Mouse (Mus musculus) myocyte (in vitro differentiated cells): ENCODE results near the gene Mapkapk2. TPM values are rescaled to one million over a fixed set of nuclear protein-coding genes. Genes with fewer than 3 reads are reported as not detected.
"Not testable (repeated sequence)": the region's sequence is repeated elsewhere in the genome, so short reads cannot be mapped to it uniquely, and the experiment has no call there.

Experiments used
- H3K27me3 ChIP-seq: one replicate; pipeline ENCODE4 v1.6.1; 2011; ENCODE audit not compliant: control insufficient read depth, insufficient read depth, insufficient read length
- H3K36me3 ChIP-seq: one replicate; pipeline ENCODE4 v1.6.1; 2011; ENCODE audit not compliant: control insufficient read depth, insufficient read depth
- H3K4me2 ChIP-seq: one replicate; pipeline ENCODE4 v1.6.1; 2011; ENCODE audit warnings: low read depth, control low read depth
- H3K4me3 ChIP-seq: one replicate; pipeline ENCODE4 v1.5.1; 2011; ENCODE audit warnings: mild to moderate bottlenecking, control low read depth, moderate library complexity
- H3K79me2 ChIP-seq: one replicate; pipeline ENCODE4 v1.6.1; 2011; ENCODE audit not compliant: control insufficient read depth, insufficient read depth
- H3ac ChIP-seq: one replicate; pipeline ENCODE4 v1.6.1; 2011; ENCODE audit not compliant: control insufficient read depth, insufficient read length
- CEBPB ChIP-seq: IDR thresholded peaks from 2 replicates; pipeline ENCODE4 v1.6.1; 2011; ENCODE audit warnings: mild to moderate bottlenecking, moderate library complexity; ENCODE audit not compliant: poor library complexity, insufficient read depth, severe bottlenecking
- E2F4 ChIP-seq: IDR thresholded peaks from one replicate; pipeline ENCODE4 v1.6.1; 2011; ENCODE audit warnings: mild to moderate bottlenecking, control low read depth, moderate library complexity; ENCODE audit not compliant: insufficient read depth
- MAX ChIP-seq: IDR thresholded peaks from one replicate; pipeline ENCODE4 v1.6.1; 2011; ENCODE audit warnings: low read depth, mild to moderate bottlenecking, control low read depth
- MYOD1 ChIP-seq, 3 experiments: IDR thresholded peaks; one replicate each; pipeline ENCODE4 v1.6.1; 2011; ENCODE audit warnings: control low read depth in 2 of 3, low read depth in 2 of 3, mild to moderate bottlenecking in 2 of 3, moderate library complexity in 1 of 3; ENCODE audit not compliant: insufficient read length in 2 of 3, control insufficient read depth in 1 of 3
- MYOG ChIP-seq, 3 experiments: IDR thresholded peaks; one replicate each; pipeline ENCODE4 v1.6.1; 2011; ENCODE audit warnings: control low read depth in 2 of 3, low read depth in 2 of 3, mild to moderate bottlenecking in 2 of 3; ENCODE audit not compliant: insufficient read length in 2 of 3, control insufficient read depth in 1 of 3, insufficient read depth in 1 of 3
- POLR2A ChIP-seq: IDR thresholded peaks from one replicate; pipeline ENCODE4 v1.6.1; 2011; ENCODE audit warnings: low read depth, mild to moderate bottlenecking, control low read depth, moderate library complexity; ENCODE audit not compliant: insufficient read length
- POLR2AphosphoS2 ChIP-seq: IDR thresholded peaks from one replicate; pipeline ENCODE4 v1.6.1; 2011; ENCODE audit warnings: low read depth, control low read depth; ENCODE audit not compliant: insufficient read length
- REST ChIP-seq: IDR thresholded peaks from one replicate; pipeline ENCODE4 v1.6.1; 2011; ENCODE audit warnings: mild to moderate bottlenecking, control low read depth, moderate library complexity; ENCODE audit not compliant: insufficient read depth, insufficient read length
- SRF ChIP-seq: IDR thresholded peaks from one replicate; pipeline ENCODE4 v1.6.1; 2011; ENCODE audit warnings: low read depth; ENCODE audit not compliant: control insufficient read depth, insufficient read length
- TCF12 ChIP-seq: IDR thresholded peaks from one replicate; pipeline ENCODE4 v1.6.1; 2011; ENCODE audit warnings: mild to moderate bottlenecking, control low read depth; ENCODE audit not compliant: poor library complexity, insufficient read depth, severe bottlenecking
- TCF3 ChIP-seq: IDR thresholded peaks from one replicate; pipeline ENCODE4 v1.6.1; 2011; ENCODE audit warnings: low read depth, control low read depth; ENCODE audit not compliant: insufficient read length
- USF1 ChIP-seq: IDR thresholded peaks from one replicate; pipeline ENCODE4 v1.6.1; 2011; ENCODE audit warnings: low read depth, mild to moderate bottlenecking, control low read depth, moderate library complexity
- polyA plus RNA-seq: library from polyadenylated mRNA; unstranded; fragments of >200 nt; fragmentation: generic; extraction: Trizol; gene quantifications from one replicate; pipeline ENCODE4 v1.2.1, GENCODE M21; 2012; ENCODE audit warnings: missing spikeins

Mapkapk2 gene
- 123 TPM for polyA plus RNA-seq

GRCm38 (mm10) chr1:131097700-131098094 is at the start of gene Mapkapk2:
Mapkapk2 (minus strand) TSS chr1:131097826.
- Histone ChIP-seq H3K27me3 (no peaks in the 10 kb centered on the region), H3K36me3 (no peaks in the 10 kb centered on the region), H3K4me2 (peak within 1 kb of the TSS; percentile 98), H3K79me2 (peaks cover 45% of the 10 kb centered on the region), H3K4me3 (peak within 1 kb of the TSS; percentile 96), H3ac (peak within 1 kb of the TSS; percentile 58)
- TF ChIP-seq MYOD1 (IDR thresholded peaks at IDR 0.05; ENCODE audit: control insufficient read depth in 1 of 3, insufficient read length in 2 of 3, low read depth in 2 of 3) (peak in 1 of 3 experiments; percentile 6), SRF (peak; percentile 17), TCF3 (no peak), POLR2AphosphoS2 (peak; percentile 93), POLR2A (peak; percentile 95)

- H3K4me3 ChIP-seq, result no peak overlapping the region
- H3K79me2 ChIP-seq, result no peaks in the 10 kb centered on the region
- no peak for TF ChIP-seq POLR2A
- no peak for TF ChIP-seq E2F4
- TF ChIP-seq TCF3, result no peak
- TF ChIP-seq MYOD1 (IDR thresholded peaks at IDR 0.05; ENCODE audit: control insufficient read depth in 1 of 3, insufficient read length in 2 of 3, low read depth in 2 of 3), result no peak
- no peak for TF ChIP-seq USF1
- TF ChIP-seq POLR2AphosphoS2, result no peak
- TF ChIP-seq MYOG (IDR thresholded peaks at IDR 0.05; ENCODE audit: control insufficient read depth in 1 of 3, insufficient read depth in 1 of 3, insufficient read length in 2 of 3, low read depth in 2 of 3), result no peak
- no peak for TF ChIP-seq SRF
- H3ac ChIP-seq, result no peak overlapping the region
- no peaks in the 10 kb centered on the region for H3K36me3 ChIP-seq
- H3K4me2 ChIP-seq, result no peak overlapping the region
- H3K27me3 ChIP-seq, result no peaks in the 10 kb centered on the region
Measured at GRCm38 (mm10) chr1:131146181-131146614, 48.6 kb upstream of the Mapkapk2 start.

- not testable (repeated sequence) for H3K36me3 ChIP-seq, H3K4me3 ChIP-seq, H3ac ChIP-seq, H3K4me2 ChIP-seq, H3K27me3 ChIP-seq, H3K79me2 ChIP-seq
Measured at GRCm38 (mm10) chr1:131145222-131145621, 47.6 kb upstream of the Mapkapk2 start.

GRCm38 (mm10) chr1:131142472-131142871 is 44.8 kb upstream of the Mapkapk2 start:
- no peaks in the 10 kb centered on the region for H3K36me3 ChIP-seq
- no peak overlapping the region for H3K4me3 ChIP-seq
- H3K79me2 ChIP-seq, result no peaks in the 10 kb centered on the region
- no peak overlapping the region for H3K4me2 ChIP-seq
- H3K27me3 ChIP-seq, result no peaks in the 10 kb centered on the region
- TF ChIP-seq REST, result no peak
- TF ChIP-seq TCF12, result no peak
- no peak for TF ChIP-seq SRF
- TF ChIP-seq TCF3, result no peak
- no peak for TF ChIP-seq POLR2AphosphoS2
- no peak for TF ChIP-seq CEBPB
- TF ChIP-seq E2F4, result no peak
- TF ChIP-seq USF1, result no peak
- no peak for TF ChIP-seq MAX
- no peak for TF ChIP-seq POLR2A
- no peak for TF ChIP-seq MYOG (IDR thresholded peaks at IDR 0.05; ENCODE audit: control insufficient read depth in 1 of 3, insufficient read depth in 1 of 3, insufficient read length in 2 of 3, low read depth in 2 of 3)
- no peak for TF ChIP-seq MYOD1 (IDR thresholded peaks at IDR 0.05; ENCODE audit: control insufficient read depth in 1 of 3, insufficient read length in 2 of 3, low read depth in 2 of 3)
- H3ac ChIP-seq, result no peak overlapping the region

GRCm38 (mm10) chr1:131141449-131141848 is 43.8 kb upstream of the Mapkapk2 start:
- Histone ChIP-seq H3K36me3 (no peaks in the 10 kb centered on the region), H3K4me2 (no peak overlapping the region), H3K79me2 (no peaks in the 10 kb centered on the region), H3ac (no peak overlapping the region), H3K4me3 (no peak overlapping the region), H3K27me3 (no peaks in the 10 kb centered on the region)
- no peak for TF ChIP-seq TCF12
- no peak for TF ChIP-seq TCF3
- no peak for TF ChIP-seq USF1
- TF ChIP-seq E2F4, result no peak
- no peak for TF ChIP-seq SRF
- no peak for TF ChIP-seq POLR2AphosphoS2
- no peak for TF ChIP-seq REST
- no peak for TF ChIP-seq MAX
- no peak for TF ChIP-seq CEBPB
- no peak for TF ChIP-seq MYOG (IDR thresholded peaks at IDR 0.05; ENCODE audit: control insufficient read depth in 1 of 3, insufficient read depth in 1 of 3, insufficient read length in 2 of 3, low read depth in 2 of 3)
- TF ChIP-seq MYOD1 (IDR thresholded peaks at IDR 0.05; ENCODE audit: control insufficient read depth in 1 of 3, insufficient read length in 2 of 3, low read depth in 2 of 3), result no peak
- no peak for TF ChIP-seq POLR2A
